Mouse (Mus musculus): Measurements from ENCODE around the gene Selenos.
A peak's percentile ranks its signal among the peaks of the same experiment; 100 is the strongest.

Selenos gene

DNA sequence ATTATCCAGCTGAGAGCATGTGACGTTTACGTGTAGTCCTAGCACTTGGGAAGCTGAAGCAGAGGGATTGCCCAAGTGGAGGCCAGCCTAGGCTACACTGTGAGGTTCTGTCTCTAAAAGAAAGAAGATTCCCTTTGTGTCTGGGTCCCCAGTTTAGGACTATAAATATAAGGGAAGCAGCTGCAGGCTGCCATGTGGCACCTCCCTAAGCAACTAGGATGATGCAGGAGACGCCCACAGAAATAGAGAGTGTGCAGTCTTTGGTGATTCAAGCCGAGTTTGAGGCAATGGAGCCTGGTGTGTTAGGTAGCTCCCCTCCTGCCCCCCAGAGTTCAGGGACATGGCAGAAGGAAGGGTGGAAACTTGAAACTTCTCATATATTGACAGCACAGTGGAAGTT lies 8.2 kb downstream of the Selenos start:
- no peak for DNase-seq (ENCODE audit: low read depth)

DNA sequence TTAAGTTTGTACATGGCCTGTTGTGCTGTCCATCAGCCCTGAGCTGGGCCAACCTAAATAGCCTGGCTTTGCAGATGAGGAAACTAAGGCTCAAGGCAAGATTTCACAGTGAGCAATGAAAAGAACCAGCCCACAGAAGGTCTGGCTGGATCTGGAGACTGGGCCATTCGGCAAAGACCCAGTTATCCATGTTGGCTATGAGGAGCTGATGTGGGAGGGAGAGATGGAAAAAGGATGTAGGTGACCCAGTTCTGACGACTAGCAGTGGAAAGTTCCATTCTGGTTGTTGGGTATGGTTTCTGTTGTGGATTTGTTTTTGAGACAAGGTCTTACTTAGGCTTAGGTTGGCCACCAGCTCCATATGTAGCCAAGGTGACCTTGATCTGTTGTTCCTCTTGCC lies 8.6 kb downstream of the Selenos start:
- no peak for DNase-seq (ENCODE audit: low read depth)

DNA sequence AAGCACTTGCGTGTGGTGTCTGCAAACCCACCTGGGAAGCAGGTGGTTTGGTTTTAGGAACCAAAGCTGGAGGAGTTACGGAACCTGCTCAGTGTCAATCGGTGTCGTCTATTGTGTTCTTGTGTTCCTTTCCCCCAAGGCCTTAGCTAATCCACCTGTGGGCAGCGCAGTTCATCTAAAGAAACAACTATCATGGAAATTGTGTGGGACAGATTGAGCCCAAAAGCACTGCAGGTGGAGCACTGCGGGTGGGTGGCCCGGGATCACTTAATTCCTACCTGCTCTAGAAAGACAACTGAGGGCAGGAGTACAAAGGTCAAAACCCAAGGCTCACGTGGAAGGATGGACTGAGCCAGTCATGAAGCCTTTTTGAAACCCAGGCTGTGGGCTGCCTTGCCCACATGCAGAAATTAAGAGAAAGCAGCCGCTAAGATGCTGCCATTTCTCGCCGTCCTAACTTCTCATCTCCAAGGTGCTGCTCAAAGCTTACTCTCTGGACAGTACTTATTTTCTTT lies 11.3 kb downstream of the Selenos start:
- no peak for DNase-seq (ENCODE audit: low read depth)

GRCm38 (mm10) chr7:66091553-66091952 lies 12.1 kb downstream of the Selenos start:
- no peak for DNase-seq (ENCODE audit: low read depth)

- no peak for DNase-seq (ENCODE audit: low read depth)
Observed at GRCm38 (mm10) chr7:66092656-66093055, 13.2 kb downstream of the Selenos start.

DNA sequence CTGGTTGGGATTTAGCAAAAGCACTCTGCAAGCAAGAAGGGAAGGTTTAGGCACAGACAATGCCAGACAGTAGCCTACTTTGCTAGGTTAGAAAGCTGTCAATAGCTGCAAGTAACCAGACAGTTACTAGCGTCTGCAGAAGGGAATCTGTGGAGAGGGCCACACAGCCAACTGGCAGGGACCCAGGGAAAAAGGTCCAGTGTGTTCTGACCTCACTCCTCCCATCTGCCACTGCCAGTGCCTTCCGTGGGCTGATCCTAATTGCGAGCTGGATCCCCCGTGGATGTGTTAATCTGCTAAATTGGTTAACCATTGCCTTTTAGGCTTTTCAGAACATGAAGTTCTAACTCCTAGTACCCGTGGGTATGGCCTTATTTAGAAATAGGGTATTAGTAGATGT lies 14.7 kb downstream of the Selenos start:
- DNase-seq (ENCODE audit: low read depth), result no peak

DNA sequence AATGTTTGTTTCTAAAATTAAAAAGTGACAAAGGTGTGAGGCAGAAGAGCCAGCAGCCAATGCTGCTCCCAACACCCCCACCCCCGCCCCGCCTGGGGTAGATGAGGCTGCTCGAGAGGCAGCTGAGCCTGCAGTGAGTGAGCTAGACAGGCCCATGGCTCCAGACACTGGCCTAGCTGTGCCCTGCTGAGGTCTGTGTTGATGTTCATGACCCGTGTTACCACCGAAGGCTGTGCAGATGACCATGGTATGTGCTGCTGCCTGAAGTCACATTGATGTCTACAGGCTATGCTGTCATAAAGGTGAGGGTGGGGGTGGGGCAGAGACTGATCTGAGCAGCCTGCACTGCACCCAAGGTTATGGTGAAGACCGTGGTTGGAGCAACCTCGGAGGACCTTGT lies 19.4 kb downstream of the Selenos start:
- no peak for DNase-seq (ENCODE audit: low read depth)

GRCm38 (mm10) chr7:66101866-66102265 lies 22.4 kb downstream of the Selenos start:
- DNase-seq (ENCODE audit: low read depth), result peak; percentile 81

- DNase-seq (ENCODE audit: low read depth), result no peak
Observed at GRCm38 (mm10) chr7:66104531-66104930, 25.1 kb downstream of the Selenos start.

GRCm38 (mm10) chr7:66105771-66106170 lies 26.3 kb downstream of the Selenos start:
- DNase-seq (ENCODE audit: low read depth), result no peak

- no peak for DNase-seq (ENCODE audit: low read depth)
Observed at GRCm38 (mm10) chr7:66106581-66107056, 27.2 kb downstream of the Selenos start.

DNA sequence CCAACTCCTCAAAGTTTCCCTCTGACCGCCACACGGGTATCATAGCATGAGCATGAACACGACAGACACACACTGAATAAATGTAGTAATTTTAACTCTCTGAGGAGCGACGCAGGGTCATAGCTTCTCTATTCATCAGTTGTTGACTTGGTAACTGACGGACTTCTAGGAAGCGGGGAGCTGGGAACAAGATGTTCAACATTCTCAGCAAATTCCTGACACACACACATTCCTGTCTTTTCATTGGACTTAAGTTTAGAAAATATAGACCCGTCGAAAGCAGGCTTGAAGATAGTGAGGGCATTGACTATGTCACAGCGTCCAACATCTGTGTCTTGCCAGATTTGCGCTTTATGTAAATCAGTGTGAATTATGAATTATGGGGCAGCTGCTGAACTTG lies 27.8 kb downstream of the Selenos start:
- no peak for DNase-seq (ENCODE audit: low read depth)

DNA sequence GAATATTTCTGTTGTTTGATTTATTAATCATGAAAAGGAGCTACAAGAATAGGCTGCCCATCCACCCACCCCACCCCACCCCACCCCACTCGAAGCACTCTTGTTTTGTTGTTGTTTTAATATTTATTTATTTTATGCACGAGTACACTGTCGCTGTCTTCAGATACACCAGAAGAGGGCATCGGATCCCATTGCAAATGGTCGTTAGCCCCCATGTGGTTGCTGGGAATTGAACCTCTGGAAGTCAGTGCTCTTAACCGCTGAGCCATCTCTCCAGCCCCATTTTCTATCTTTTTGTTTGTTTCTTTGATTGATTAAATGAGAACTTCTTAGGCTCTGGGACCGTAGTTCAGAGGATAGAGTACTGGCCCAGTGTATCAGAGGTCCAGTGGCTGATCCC lies 28.5 kb downstream of the Selenos start:
- peak; percentile 74 for DNase-seq (ENCODE audit: low read depth)

DNA sequence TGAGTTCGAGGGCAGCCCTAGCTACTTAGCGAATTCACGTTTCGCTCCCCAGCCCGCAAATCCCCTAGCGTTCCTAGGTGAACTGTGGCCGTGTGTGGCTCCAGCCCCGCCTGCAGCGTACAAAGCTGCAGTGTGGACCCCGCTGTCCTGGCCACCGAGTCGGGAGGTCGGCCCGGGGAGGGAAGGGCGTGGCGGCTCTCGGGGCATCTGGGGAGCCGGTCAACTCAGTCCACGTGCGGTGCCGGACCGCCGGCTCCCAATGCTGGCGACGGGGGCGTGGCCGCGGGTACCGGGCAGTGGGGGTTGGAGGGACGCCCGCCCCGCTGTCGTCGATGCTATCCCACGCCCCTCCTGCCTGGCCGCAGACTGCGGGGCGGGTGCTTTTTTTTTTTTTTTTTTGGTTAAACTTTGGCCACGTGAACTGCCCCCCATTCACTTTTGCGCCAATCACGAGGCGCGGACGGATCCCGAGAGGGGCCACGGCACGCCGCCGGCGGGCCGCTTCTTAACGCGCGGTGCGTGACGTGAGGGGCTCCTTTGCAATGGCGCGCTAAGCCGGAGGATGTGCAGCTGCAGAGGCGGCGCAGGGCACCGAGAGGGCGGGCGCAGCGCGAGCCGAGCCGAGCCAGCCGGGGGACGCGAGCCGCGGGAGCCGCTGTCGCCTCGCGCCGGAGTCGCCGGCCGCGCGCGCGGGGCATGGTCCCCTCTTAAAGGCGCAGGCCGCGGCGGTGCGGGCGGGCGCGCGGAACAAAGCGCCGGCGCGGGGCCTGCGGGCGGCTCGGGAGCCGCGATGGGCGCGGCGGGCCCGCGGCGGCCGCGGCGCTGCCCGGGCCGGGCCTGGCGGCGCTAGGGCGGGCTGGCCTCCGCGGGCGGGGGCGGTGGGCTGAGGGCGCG lies 29.8 kb downstream of the Selenos start, which contains the start of gene Chsy1:
TSS of gene Chsy1 (plus strand) at position 555 of the 894 bp plus-strand sequence.
- DNase-seq (ENCODE audit: low read depth), result peak; percentile 96

- DNase-seq (ENCODE audit: low read depth), result peak; percentile 55
Observed at GRCm38 (mm10) chr7:66109855-66110635, 30.6 kb downstream of the Selenos start.

DNA sequence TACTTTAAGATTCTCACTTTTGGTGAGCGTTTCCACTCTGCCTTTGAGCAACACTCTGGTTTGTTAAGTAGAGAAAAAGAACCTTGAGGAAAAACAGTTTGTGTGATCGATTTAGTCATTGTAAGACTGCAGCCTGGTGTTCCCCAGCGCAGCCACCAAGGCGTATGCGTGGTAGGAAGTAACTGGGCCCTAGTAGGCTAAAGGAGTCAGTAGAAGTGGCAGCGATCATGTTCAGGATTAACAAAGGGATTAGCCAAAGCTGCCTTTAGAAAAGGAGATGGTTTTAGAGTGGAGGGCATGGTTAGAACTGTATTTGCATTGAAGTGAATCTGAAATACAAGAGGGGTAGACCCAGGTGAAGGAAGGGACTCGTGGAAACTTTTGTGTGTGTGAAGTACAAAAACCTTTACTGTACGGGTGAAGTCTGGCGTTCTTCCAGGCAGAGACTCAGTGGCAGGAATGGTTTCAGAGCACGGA lies 31.2 kb downstream of the Selenos start:
- DNase-seq (ENCODE audit: low read depth), result peak; percentile 63

DNA sequence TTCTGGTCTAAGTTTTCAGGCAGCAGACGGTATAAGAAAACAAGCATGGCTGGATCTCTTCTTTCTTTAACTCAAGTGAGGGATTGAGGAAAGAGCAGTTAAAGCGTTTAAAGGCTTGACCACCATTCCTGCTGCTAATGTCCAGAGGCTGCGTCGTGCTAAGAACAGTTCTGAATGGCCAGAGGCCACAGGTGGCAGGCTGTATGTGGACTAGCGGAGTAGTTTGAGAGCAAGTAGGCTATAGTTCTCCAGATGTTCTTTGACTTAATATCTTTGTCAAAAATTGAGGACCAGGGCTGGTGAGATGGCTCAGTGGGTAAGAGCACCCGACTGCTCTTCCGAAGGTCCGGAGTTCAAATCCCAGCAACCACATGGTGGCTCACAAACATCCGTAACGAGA lies 31.8 kb downstream of the Selenos start:
- DNase-seq (ENCODE audit: low read depth), result no peak

- DNase-seq (ENCODE audit: low read depth), result no peak
Observed at GRCm38 (mm10) chr7:66113561-66113960, 34.1 kb downstream of the Selenos start.

DNA sequence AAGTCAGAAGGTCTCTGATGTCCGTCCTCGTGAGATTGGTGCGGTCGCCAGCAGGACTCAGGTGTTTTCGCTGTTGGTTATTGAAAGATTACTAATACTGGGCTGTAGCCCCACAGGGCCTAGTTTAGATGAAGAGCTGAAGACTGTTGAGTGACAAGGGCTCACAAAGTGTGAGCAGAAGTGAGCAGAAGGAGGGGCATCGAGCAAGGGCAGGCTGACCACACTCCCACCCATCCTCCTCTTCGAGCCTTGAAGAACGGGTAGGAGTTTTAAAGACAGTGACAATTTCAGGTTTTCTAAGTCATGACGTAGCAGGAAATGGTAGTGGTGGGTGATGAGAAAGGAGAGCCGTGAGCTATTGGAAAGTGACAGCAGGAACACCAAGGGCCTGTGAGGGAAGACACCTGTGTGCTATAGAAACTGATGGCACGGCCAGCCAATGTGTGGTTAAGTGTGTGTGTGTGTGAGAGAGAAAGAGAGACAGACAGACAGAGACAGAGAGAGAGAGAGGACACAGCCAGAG lies 36.4 kb downstream of the Selenos start:
- no peak for DNase-seq (ENCODE audit: low read depth)

GRCm38 (mm10) chr7:66116906-66117482 lies 37.5 kb downstream of the Selenos start:
- DNase-seq (ENCODE audit: low read depth), result no peak

GRCm38 (mm10) chr7:66118046-66118445 lies 38.6 kb downstream of the Selenos start:
- peak; percentile 61 for DNase-seq (ENCODE audit: low read depth)

DNA sequence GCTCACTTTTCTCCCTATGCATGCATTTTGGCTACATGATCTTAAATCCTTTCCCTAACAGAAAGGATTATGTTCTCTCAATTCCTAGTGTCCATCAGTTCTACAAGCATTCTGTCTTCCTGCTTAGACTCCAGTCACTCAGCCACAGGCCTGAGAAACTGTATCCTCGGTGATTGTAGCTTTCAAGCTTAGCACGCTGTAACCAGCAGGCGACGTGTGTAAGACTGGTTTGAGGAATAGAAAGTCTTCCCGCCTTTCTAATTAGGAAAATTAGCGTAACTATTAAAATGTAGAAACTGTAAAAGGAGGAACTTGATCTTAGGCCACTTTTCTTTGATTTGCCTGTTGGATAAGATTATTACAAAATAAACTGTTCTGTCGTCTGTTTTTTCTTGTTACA lies 39.3 kb downstream of the Selenos start:
- no peak for DNase-seq (ENCODE audit: low read depth)

All from NIH3T3 (cell line).